Mouse (Mus musculus) forebrain, embryonic 13.5 days (tissue): Measurements from ENCODE around the gene Prdm12. TPM values are rescaled to one million over a fixed set of nuclear protein-coding genes. Genes with fewer than 3 reads are reported as not detected.

ENCODE experiments used
- ATAC-seq: fragments of 200-750 bp; cut with Nextera tagmentation; 2 replicates; pipeline ENCODE4 v1.8.0; 2017
- H3K27ac ChIP-seq: fragments of 300-500 bp; sonication (generic); 2 replicates; pipeline ENCODE4 v1.5.1; 2015; ENCODE audit warnings: inconsistent platforms, mild to moderate bottlenecking, moderate library complexity
- H3K27me3 ChIP-seq: fragments of 300-500 bp; sonication (generic); 2 replicates; pipeline ENCODE4 v1.6.1; 2015; ENCODE audit warnings: mild to moderate bottlenecking, inconsistent platforms
- H3K36me3 ChIP-seq: fragments of 300-500 bp; sonication (generic); 2 replicates; pipeline ENCODE4 v1.6.1; 2015; ENCODE audit warnings: mild to moderate bottlenecking, inconsistent platforms; ENCODE audit not compliant: poor library complexity, severe bottlenecking
- H3K4me1 ChIP-seq: fragments of 300-500 bp; sonication (generic); 2 replicates; pipeline ENCODE4 v1.6.1; 2015; ENCODE audit warnings: inconsistent platforms
- H3K4me2 ChIP-seq: fragments of 300-500 bp; sonication (generic); 2 replicates; pipeline ENCODE4 v1.6.1; 2015; ENCODE audit warnings: inconsistent platforms, mild to moderate bottlenecking, moderate library complexity
- H3K4me3 ChIP-seq: fragments of 300-500 bp; sonication (generic); 2 replicates; pipeline ENCODE4 v1.5.1; 2015; ENCODE audit warnings: mild to moderate bottlenecking, inconsistent platforms
- H3K9ac ChIP-seq: fragments of 300-500 bp; sonication (generic); 2 replicates; pipeline ENCODE4 v1.6.1; 2015; ENCODE audit warnings: mild to moderate bottlenecking, inconsistent platforms
- H3K9me3 ChIP-seq: fragments of 300-500 bp; sonication (generic); replicated peaks from 2 replicates; pipeline ENCODE4 v1.6.1; 2016; ENCODE audit warnings: inconsistent platforms
- WGBS: fragments of 180-500 bp; shearing (Covaris S2); methylation state at CpG from one replicate; pipeline ENCODE4 v1.1.7; 2015; 5-methylcytosine and 5-hydroxymethylcytosine counted together
- polyA plus RNA-seq: library from polyadenylated mRNA; unstranded; fragments of >200 nt; fragmentation: Nextera tagmentation; extraction: Ambion mirVana; gene quantifications from 2 replicates; pipeline ENCODE4 v1.2.1, GENCODE M21; 2015

Prdm12 gene
- polyA plus RNA-seq, 1 experiment from 2014 or later, result 2.1 TPM

DNA sequence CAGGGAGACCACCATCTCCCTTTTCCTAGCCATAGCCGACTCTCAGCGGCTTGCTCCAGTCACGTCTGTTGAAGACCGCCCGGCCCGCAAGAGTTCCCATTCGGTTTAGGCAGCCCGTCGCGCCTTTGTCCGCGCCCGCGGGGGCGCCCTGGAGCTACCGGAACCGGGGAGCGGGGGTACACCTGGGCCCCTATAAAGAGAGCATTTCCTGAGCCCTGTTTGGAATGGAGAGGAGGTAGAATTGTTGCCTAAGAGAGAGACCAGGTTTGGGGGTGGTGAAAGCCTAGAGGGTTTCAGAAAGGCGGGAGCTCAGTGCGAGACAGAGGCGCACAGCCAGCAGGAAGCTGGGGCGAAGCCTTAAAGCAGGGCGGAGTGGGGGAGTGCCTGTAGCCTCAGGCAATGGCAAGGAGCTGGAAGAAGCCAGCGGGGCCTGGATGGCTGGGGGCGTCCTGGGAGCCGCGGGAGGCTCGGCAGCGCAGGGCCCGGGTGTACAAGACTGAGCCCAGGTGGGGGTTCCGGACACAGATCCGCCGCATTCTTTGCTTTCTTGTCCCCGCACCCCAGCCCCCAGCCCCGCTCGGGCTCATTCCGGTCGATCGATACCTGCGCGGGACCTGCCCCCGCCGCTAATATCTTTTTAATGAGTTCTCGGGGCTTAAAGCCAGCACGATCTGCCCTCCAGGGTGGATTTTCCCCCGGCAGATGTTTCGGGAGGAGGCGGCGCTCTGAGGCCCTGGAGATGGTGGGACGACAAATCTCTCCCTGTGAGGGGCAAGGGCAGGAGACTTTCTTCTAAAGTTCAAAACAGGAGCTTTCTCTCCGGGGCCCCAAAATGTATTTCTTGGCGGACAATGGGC is 4.3 kb upstream of the Prdm12 start:
- Histone ChIP-seq H3K9ac (peak overlapping the region; percentile 52), H3K4me2 (peak overlapping the region; percentile 64), H3K9me3 (no peaks in the 10 kb centered on the region), H3K4me1 (peaks cover 55% of the 10 kb centered on the region), H3K36me3 (no peaks in the 10 kb centered on the region), H3K27me3 (peaks cover 97% of the 10 kb centered on the region), H3K4me3 (peak overlapping the region; percentile 36), H3K27ac (0 out of 2 replicates have a peak overlapping the region, but pooled peaks have one; percentile 20)
- ATAC-seq, result no peak
- WGBS, result under 1% methylated on average over 51 of the region's 52 CpGs

DNA sequence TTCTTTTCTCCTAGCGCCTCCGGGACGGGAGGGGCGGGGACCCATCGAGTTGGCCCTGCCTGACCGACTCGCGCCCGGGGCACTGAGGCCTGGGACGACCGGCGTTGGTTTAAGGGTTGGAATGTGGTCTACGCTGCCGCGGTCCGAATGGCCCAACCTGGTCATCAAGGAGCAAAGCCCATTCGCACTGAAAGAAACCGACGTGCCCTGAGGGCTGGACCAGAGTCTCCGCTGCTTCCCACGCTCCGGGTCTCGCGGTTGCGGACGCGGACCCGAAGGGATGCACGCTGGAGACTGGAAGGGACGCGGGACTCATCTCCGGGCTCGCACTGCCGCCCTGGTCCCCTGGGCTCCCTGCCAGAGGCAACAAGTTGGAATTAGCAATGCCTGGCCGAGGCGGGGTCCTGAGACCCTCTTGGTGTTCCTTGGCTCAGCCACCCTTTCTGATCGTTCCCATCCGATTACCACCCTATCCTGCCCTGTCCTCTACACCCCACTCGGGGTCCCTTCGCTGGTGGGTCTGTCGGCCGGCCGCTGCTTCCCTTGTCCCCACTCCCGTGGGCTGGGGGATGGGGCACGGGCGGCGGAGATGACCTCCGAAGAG is 3.6 kb upstream of the Prdm12 start:
- Histone ChIP-seq H3K27ac (peak overlapping the region; percentile 20; the same call in 1 of the 2 replicates), H3K9ac (peak overlapping the region; percentile 52), H3K36me3 (no peaks in the 10 kb centered on the region), H3K4me1 (peaks cover 62% of the 10 kb centered on the region), H3K9me3 (no peaks in the 10 kb centered on the region), H3K4me2 (peak overlapping the region; percentile 64), H3K27me3 (peaks cover 98% of the 10 kb centered on the region), H3K4me3 (peak overlapping the region; percentile 36)
- peak; percentile 29; the same call in 1 of the 2 replicates for ATAC-seq
- under 1% methylated on average over 47 of the region's 48 CpGs for WGBS

DNA sequence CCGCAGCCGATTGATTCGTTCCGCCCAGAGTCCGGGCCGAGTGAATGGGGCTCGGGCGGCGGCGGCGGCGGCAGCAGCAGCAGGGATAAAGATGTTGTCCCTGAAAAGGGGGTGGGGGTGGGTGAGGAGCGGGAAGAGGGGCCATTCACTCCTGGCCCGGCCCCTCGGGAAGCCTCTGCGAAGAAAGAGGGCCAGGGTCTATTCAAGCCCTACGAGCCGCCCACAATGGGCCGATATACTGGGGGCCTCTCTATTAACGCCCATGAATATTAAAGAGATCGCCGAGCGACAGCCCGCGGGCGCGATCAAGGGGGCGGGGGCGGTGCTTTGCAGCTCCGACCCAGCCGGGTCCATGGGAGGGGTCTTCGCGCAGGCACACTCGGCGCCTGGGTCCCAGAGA is 3.1 kb upstream of the Prdm12 start:
- Histone ChIP-seq H3K4me1 (peaks cover 66% of the 10 kb centered on the region), H3K9ac (peak overlapping the region; percentile 52), H3K4me2 (peak overlapping the region; percentile 64), H3K27ac (peak overlapping the region; percentile 35), H3K27me3 (peaks cover 100% of the 10 kb centered on the region), H3K36me3 (no peaks in the 10 kb centered on the region), H3K4me3 (peak overlapping the region; percentile 36), H3K9me3 (no peaks in the 10 kb centered on the region)
- peak; percentile 64 for ATAC-seq
- under 1% methylated on average over 33 of the region's 35 CpGs for WGBS

DNA sequence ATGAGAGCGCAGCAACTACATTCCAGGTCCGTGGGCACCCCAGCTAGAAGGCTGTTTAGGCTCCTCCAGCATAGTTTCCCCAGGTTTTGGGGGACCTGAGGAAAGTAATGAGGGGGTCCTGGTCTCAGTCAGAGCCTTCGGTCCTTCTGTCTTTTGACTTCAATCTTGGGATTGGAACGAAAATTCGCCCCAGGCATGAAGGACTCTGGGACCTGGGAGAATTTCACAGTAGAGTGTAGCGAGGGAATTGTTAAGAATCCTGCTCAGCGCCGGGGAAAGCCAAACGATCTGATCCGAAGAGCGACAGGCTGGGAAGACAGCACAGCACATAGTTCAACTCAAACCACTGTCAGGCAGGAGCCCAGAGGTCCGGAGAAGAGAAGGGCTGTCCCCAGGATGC is 2.5 kb upstream of the Prdm12 start:
- no peaks in the 10 kb centered on the region for H3K36me3 ChIP-seq
- peak overlapping the region; percentile 52 for H3K9ac ChIP-seq
- peak overlapping the region; percentile 64 for H3K4me2 ChIP-seq
- H3K9me3 ChIP-seq, result no peaks in the 10 kb centered on the region
- ATAC-seq, result no peak
- peaks cover 100% of the 10 kb centered on the region for H3K27me3 ChIP-seq
- H3K4me1 ChIP-seq, result peaks cover 71% of the 10 kb centered on the region
- H3K27ac ChIP-seq, result peak overlapping the region; percentile 35
- peak overlapping the region; percentile 36 for H3K4me3 ChIP-seq
- under 1% methylated on average over 12 of the region's 12 CpGs for WGBS

DNA sequence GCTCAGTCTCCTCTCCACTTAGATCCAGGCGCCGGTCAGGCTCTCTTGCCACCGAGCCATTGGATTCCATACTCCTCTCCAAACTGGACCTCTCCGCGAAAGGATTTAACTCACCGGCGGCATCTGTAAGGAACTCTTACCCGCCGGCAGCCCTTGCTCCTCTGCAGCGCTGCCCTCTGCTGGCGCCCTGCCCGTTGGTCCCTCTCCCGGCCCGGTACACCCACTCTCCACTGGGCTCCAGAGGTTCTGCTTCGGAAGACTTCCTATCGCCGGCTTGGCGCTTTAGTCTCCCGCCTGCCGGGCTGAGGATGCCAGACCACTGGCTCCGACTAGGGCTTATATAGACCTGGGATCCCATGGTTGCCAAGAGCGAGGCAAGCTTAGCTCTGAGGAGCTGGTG is 2.0 kb upstream of the Prdm12 start:
- Histone ChIP-seq H3K36me3 (no peaks in the 10 kb centered on the region), H3K4me3 (peak overlapping the region; percentile 36), H3K4me1 (peaks cover 75% of the 10 kb centered on the region), H3K27me3 (peaks cover 100% of the 10 kb centered on the region), H3K27ac (peak overlapping the region; percentile 35), H3K9ac (peak overlapping the region; percentile 52; the same call in 1 of the 2 replicates), H3K9me3 (no peaks in the 10 kb centered on the region), H3K4me2 (peak overlapping the region; percentile 64)
- under 1% methylated on average over 22 of the region's 22 CpGs for WGBS
- ATAC-seq, result no peak

DNA sequence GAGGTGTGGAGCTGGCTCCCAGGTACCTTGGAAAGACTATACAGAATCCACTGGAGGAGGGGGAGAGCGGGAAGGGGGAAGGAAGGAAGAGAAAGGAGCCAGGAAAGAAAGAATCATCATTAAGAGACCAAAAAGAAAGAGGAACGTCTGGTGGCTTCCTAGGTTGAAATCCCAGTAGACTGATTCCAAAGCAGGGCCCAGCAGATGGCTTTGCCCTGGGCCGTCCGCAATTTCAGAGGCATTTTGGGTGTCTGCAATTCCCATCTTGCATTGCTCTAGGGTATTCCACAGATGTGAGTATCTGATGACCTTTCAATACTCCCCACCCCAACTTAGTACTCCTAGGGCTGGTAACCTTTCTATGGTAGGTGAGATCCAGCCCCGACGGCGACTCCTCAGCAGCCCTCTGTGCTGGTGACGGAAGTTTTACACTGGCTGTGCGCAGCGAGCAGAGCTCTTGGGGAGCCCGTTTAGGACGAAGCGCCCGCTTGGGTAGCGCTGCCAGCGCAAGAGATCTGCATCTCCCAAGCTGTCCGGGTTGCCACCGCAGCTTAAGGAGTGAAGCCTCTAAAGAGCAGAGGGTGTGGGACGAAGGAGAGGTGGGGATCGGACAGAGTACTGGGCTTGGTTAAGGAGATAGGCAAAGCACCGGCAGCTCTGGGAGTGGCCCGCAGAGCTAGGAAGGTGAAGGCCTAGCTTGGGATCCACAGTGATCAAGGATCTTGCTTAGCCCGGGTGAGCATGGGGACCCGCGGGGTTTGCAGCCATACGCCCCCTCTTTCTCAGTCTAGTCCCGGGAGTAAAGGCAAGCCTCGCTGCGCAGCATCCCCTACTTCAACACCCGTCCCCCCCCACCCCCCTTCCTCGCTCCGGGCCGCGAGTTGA is 1.0 kb upstream of the Prdm12 start:
- Histone ChIP-seq H3K4me3 (peak overlapping the region; percentile 36), H3K27ac (peak overlapping the region; percentile 32; the same call in 1 of the 2 replicates), H3K9ac (peak overlapping the region; percentile 52; the same call in 1 of the 2 replicates), H3K4me2 (peak overlapping the region; percentile 64), H3K27me3 (peaks cover 100% of the 10 kb centered on the region), H3K9me3 (no peaks in the 10 kb centered on the region), H3K4me1 (peaks cover 75% of the 10 kb centered on the region), H3K36me3 (no peaks in the 10 kb centered on the region)
- 1% methylated on average over 33 of the region's 34 CpGs for WGBS
- peak; percentile 13; the same call in 1 of the 2 replicates for ATAC-seq

DNA sequence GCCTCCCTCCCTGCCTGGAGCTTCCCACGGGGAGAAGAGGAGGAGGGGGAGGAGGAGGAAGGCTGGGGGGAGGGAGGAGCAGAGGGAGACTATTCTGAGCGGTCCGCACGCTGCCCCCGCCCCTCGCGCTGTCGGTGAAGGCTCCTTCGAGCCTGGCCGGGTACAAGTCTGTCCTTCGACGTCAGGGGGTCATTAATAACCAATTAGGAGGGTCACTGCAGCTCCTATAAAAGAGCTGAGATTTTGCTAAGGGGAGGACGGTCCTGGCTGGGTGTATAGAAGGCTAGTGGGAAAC is 424 bp upstream of the Prdm12 start:
- Histone ChIP-seq H3K36me3 (no peaks in the 10 kb centered on the region), H3K9me3 (no peaks in the 10 kb centered on the region), H3K4me2 (peak overlapping the region; percentile 64), H3K9ac (no peak overlapping the region), H3K4me1 (peaks cover 75% of the 10 kb centered on the region), H3K27ac (no peak overlapping the region; the same call in 1 of the 2 replicates), H3K4me3 (peak overlapping the region; percentile 32), H3K27me3 (peaks cover 100% of the 10 kb centered on the region)
- ATAC-seq, result peak; percentile 30; the same call in 1 of the 2 replicates
- 2% methylated on average over 11 of the region's 13 CpGs for whole genome bisulfite sequencing

DNA sequence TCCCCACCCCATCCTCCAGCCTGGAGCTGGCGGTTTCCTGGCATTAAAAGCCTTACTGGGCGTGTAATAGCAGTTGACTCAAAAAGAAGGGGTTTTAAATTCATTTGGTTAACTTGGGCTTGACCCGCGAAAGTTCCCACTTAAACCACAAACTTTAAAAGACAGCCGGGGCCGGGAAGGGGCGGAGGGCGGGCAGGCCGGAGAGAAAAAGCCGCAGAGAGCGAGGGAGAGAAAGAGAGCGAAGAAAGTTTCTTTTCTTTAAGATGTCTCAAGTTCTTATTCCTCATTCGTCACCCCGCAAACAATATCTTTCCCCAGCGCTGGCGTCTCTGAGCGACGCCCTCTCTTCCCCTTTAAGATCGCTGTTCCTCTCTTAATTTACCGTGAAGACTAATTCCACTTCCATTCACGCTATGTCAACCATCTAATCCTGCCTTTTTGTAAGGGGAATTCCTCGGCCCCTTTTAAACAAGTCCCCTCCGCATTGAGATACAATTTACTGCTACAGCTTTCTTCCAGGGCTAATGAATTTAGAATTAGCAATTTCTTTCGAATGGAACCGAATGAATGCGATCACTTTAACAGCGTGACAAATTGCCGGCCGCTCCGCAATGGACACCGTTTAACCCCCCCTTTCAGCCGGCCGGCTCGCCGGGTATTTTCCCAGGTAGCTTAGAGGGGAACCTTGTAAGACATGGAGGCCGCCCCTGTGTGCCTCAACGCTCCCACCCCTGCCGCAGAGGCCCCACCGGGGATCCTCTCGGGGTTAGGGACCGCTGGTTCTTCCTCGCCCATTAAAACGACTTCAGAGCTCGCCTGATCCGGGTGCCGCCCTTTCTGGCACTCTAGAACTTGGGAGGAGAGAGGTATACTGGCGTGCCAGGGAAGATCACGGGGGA is 1.0 kb downstream of the Prdm12 start:
- 1% methylated on average over 48 of the region's 48 CpGs for WGBS
- H3K9ac ChIP-seq, result peak overlapping the region; percentile 28; the same call in 1 of the 2 replicates
- no peaks in the 10 kb centered on the region for H3K9me3 ChIP-seq
- no peaks in the 10 kb centered on the region for H3K36me3 ChIP-seq
- H3K27ac ChIP-seq, result no peak overlapping the region
- ATAC-seq, result peak; percentile 50; the same call in 1 of the 2 replicates
- H3K4me3 ChIP-seq, result peak overlapping the region; percentile 32
- peaks cover 99% of the 10 kb centered on the region for H3K27me3 ChIP-seq
- peak overlapping the region; percentile 64 for H3K4me2 ChIP-seq
- H3K4me1 ChIP-seq, result peaks cover 67% of the 10 kb centered on the region

DNA sequence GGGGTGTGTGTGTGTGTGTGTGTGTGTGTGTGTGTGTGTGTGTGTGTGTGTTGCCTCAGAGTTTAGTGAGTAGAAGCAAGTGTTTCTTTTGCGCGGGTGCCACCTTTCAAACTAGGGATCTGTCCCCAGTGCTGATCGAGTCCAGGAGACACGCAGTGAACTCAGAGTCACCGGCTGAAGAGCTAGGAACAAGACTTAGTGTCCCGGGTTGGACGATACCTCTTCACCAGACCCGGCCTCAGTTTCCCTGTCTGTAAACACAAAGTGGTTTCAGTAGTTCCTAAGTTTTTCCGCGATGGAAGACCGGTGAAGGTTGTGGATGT is 1.6 kb downstream of the Prdm12 start:
- 2% methylated on average over 11 of the region's 11 CpGs for WGBS

DNA sequence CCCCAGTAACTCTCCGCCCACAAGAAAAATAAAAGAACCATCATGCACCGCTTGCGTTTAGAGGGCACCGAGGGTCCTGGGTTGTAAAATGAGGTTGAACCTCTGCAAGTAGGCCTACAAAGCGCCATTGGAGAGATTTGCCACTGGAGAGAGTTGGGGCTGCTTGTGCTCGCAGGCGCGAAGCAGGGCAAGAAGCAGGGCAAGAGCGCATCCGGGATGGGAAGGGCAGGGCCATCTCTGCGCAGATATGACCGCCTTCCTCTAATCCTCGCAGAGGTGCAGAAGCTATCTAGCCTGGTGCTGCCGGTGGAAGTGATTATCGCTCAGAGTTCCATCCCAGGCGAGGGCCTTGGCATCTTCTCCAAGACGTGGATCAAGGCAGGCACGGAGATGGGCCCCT is 2.1 kb downstream of the Prdm12 start:
- H3K27ac ChIP-seq, result no peak overlapping the region
- no peaks in the 10 kb centered on the region for H3K9me3 ChIP-seq
- H3K4me2 ChIP-seq, result peak overlapping the region; percentile 64
- H3K36me3 ChIP-seq, result no peaks in the 10 kb centered on the region
- peaks cover 56% of the 10 kb centered on the region for H3K4me1 ChIP-seq
- WGBS, result 2% methylated on average over 18 of the region's 18 CpGs
- ATAC-seq, result no peak
- 0 out of 2 replicates have a peak overlapping the region, but pooled peaks have one; percentile 7 for H3K9ac ChIP-seq
- H3K27me3 ChIP-seq, result peaks cover 99% of the 10 kb centered on the region
- peak overlapping the region; percentile 32 for H3K4me3 ChIP-seq

More for the DNA sequence above, 1.6 kb downstream of the Prdm12 start:
- Histone ChIP-seq H3K4me1 (peaks cover 61% of the 10 kb centered on the region), H3K9me3 (no peaks in the 10 kb centered on the region), H3K36me3 (no peaks in the 10 kb centered on the region), H3K27me3 (peaks cover 99% of the 10 kb centered on the region), H3K27ac (no peak overlapping the region), H3K4me2 (peak overlapping the region; percentile 64), H3K4me3 (peak overlapping the region; percentile 32), H3K9ac (no peak overlapping the region)
- no peak for ATAC-seq
